Comparison of ENCODE assay signal across 17 mouse cellular contexts in the genomic region with DNA sequence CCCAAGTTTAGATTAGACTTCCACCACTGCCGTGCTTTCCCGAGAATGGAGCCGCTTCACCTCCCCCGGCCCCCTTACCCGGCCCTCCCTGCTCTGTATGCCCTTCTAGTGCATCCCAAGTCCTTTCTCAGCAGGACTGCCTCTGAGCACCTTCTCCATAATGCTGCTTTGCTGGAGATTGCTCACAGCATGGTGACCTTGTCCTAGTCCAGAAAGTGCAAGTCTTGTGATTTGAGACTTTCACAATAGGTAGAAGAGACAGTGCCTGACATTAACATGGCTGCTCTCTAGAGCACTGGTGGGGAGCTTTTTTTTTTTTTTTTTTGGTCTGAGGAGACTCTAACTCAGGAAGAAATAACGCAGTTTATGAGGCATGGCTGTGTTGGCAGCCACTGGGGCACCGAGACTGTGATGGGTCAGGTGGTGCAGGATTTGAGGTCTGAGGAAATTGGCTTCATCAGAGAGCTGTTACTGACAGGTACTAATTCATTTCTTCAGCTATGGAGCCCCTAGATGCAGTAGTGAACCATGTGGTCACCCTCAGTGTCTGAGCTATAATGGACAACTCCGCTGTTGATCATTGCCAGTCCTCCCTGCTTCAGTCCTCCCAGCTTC.
"Had no signal": no experiment of that assay in that cellular context is flagged by ENCODE, and none has a peak within 500 bp of the region (broad histone marks: within the 10 kb centered on the region; RNA-seq: fewer than 3 reads in every experiment).

No protein-coding gene starts in this region.

- DNase-seq: lung, embryonic 14.5 days; lung, postnatal 10 days; lung, postnatal 4 days; midbrain, embryonic 14.5 days; retina, postnatal 1 day; right cerebral cortex, adult 18-20 months; right cerebral cortex, postnatal 25 days; right cerebral cortex, postnatal 4 days; spleen, adult 18-20 months; thymus, adult 18-20 months; thymus, postnatal 14 days; thymus, postnatal 36 days had no signal

- H3K4me1 ChIP-seq: midbrain, embryonic 10.5 days; midbrain, embryonic 12.5 days; neural tube, embryonic 13.5 days; neural tube, embryonic 15.5 days had no signal

- H3K27ac ChIP-seq: midbrain, embryonic 10.5 days; midbrain, embryonic 12.5 days; neural tube, embryonic 13.5 days; neural tube, embryonic 15.5 days had no signal

- H3K9ac ChIP-seq: lung, embryonic 14.5 days; midbrain, embryonic 12.5 days; neural tube, embryonic 13.5 days; neural tube, embryonic 15.5 days had no signal

- H3K4me2 ChIP-seq: lung, embryonic 14.5 days; midbrain, embryonic 12.5 days; neural tube, embryonic 13.5 days; neural tube, embryonic 15.5 days had no signal

- H3K27me3 ChIP-seq: midbrain, embryonic 12.5 days; neural tube, embryonic 13.5 days; neural tube, embryonic 15.5 days had no signal

- H3K9me3 ChIP-seq: midbrain, embryonic 10.5 days; midbrain, embryonic 12.5 days; neural tube, embryonic 13.5 days; neural tube, embryonic 15.5 days had no signal

- H3K4me3 ChIP-seq: midbrain, embryonic 10.5 days; midbrain, embryonic 12.5 days; myocyte; neural tube, embryonic 13.5 days; neural tube, embryonic 15.5 days had no signal
